Mouse (Mus musculus) midbrain, embryonic 10.5 days (tissue): Measurements from ENCODE around the gene Gm20388. TPM values are rescaled to one million over a fixed set of nuclear protein-coding genes. Genes with fewer than 3 reads are reported as not detected.

Source experiments
- DNase-seq: peaks from one replicate; pipeline ENCODE4 v3.0.0-alpha.2; 2017; ENCODE audit warnings: low spot score
- H3K27ac ChIP-seq: fragments of 300-500 bp; sonication (generic); replicated peaks from 2 replicates; pipeline ENCODE4 v1.5.1; 2016; ENCODE audit warnings: mild to moderate bottlenecking
- H3K27me3 ChIP-seq: fragments of 300-500 bp; sonication (generic); 2 replicates; pipeline ENCODE4 v1.6.1; 2016; ENCODE audit warnings: low read depth, mild to moderate bottlenecking; ENCODE audit not compliant: poor library complexity, severe bottlenecking
- H3K36me3 ChIP-seq: fragments of 300-500 bp; sonication (generic); 2 replicates; pipeline ENCODE4 v1.6.1; 2016; ENCODE audit warnings: mild to moderate bottlenecking, moderate library complexity
- H3K4me1 ChIP-seq: fragments of 300-500 bp; sonication (generic); 2 replicates; pipeline ENCODE4 v1.6.1; 2016
- H3K4me3 ChIP-seq: fragments of 300-500 bp; sonication (generic); 2 replicates; pipeline ENCODE4 v1.5.1; 2016; ENCODE audit warnings: mild to moderate bottlenecking, moderate library complexity
- H3K9me3 ChIP-seq: fragments of 300-500 bp; sonication (generic); replicated peaks from 2 replicates; pipeline ENCODE4 v1.6.1; 2016; ENCODE audit warnings: mild to moderate bottlenecking
- WGBS: fragments of 180-500 bp; shearing (Covaris S2); methylation state at CpG from one replicate; pipeline ENCODE4 v1.1.7; 2016; 5-methylcytosine and 5-hydroxymethylcytosine counted together
- polyA plus RNA-seq: library from polyadenylated mRNA; unstranded; fragments of >200 nt; fragmentation: Nextera tagmentation; extraction: Ambion mirVana; gene quantifications from 2 replicates; pipeline ENCODE4 v1.2.1, GENCODE M21; 2016

Gm20388 gene
- polyA plus RNA-seq, 1 experiment from 2014 or later = 7.1 TPM

DNA sequence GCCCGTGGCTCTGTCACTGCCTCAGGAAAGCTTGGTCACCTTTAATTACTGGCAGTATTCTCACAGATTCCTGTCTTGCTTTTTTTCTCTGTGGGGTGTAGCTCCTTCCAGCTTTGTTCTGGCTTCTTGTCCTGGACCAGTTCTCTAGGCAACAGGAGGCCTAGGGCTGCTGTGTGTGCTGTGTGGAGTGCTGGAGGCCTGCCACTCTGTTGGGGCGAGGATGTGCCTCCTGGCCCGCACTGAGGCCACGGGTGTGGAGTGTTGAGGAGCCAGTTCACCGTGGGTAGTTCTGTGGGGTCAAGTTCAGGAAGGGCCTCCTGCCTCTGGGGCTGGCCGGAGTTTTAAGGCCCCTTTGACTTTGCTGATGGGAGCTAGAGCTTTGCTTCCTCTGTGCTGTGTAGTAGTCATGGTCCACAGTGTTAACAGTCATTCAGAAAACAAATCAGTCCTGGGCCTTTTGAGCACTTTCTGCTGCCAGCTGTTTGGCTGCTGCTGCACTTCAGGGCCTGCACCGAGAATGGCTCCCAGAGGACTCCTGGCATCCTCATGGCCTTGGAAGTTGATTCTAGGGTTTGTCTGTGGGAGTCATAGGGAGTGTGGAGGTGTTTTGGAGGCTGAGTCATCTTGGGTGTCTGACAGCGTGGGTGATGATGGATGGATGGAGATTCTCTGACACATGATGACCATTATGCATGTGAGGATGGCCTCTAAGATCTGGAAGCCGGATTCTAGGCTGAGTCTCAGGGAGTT is 2080.0 kb downstream of the Gm20388 start:
- no peak overlapping the region for H3K27ac ChIP-seq
- WGBS = 94% methylated on average over 9 of the region's 9 CpGs

DNA sequence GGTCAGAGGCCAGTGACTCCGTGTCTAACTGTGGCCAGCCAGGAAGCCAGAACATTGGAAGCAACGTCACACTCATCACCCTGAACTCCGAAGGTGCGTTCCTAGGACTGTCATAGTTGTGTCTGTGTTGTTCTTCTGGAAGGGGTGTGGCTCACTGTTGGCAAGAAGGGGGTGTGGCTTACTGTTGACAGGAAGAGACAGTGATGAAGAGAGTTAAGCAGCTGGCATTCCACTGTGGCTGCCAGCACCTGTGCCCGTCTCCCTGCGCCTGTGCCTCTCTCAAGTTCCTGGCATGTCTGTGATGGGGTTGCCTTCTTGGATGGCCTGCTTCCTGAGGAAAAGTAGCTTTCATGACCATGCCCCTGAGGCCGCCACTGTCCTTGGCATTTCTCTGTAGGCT is 2081.0 kb downstream of the Gm20388 start:
- no peaks in the 10 kb centered on the region for H3K4me1 ChIP-seq
- H3K4me3 ChIP-seq = no peak overlapping the region
- H3K9me3 ChIP-seq = no peaks in the 10 kb centered on the region
- no peak for DNase-seq
- no peak overlapping the region for H3K27ac ChIP-seq
- no peaks in the 10 kb centered on the region for H3K27me3 ChIP-seq
- peaks cover 90% of the 10 kb centered on the region for H3K36me3 ChIP-seq
- 93% methylated on average over 7 of the region's 7 CpGs for WGBS

More for the DNA sequence above, 2080.0 kb downstream of the Gm20388 start:
- H3K9me3 ChIP-seq = no peaks in the 10 kb centered on the region
- H3K36me3 ChIP-seq = peaks cover 92% of the 10 kb centered on the region
- H3K27me3 ChIP-seq = no peaks in the 10 kb centered on the region
- no peaks in the 10 kb centered on the region for H3K4me1 ChIP-seq
- H3K4me3 ChIP-seq = no peak overlapping the region
- DNase-seq = no peak

GRCm38 (mm10) chr8:121992911-121993310 is 2082.3 kb downstream of the Gm20388 start:
- Histone ChIP-seq H3K9me3 (no peaks in the 10 kb centered on the region), H3K27ac (no peak overlapping the region), H3K4me1 (no peaks in the 10 kb centered on the region), H3K36me3 (peaks cover 90% of the 10 kb centered on the region), H3K4me3 (no peak overlapping the region), H3K27me3 (no peaks in the 10 kb centered on the region)
- no peak for DNase-seq
- WGBS = 90% methylated on average over 4 of the region's 4 CpGs

GRCm38 (mm10) chr8:121995112-121995511 is 2084.5 kb downstream of the Gm20388 start:
- Histone ChIP-seq H3K27ac (no peak overlapping the region), H3K4me1 (no peaks in the 10 kb centered on the region), H3K4me3 (no peak overlapping the region), H3K36me3 (peaks cover 90% of the 10 kb centered on the region), H3K9me3 (no peaks in the 10 kb centered on the region), H3K27me3 (no peaks in the 10 kb centered on the region)
- WGBS = 96% methylated on average over 4 of the region's 4 CpGs
- DNase-seq = no peak

- H3K36me3 ChIP-seq = peaks cover 90% of the 10 kb centered on the region
- 88% methylated on average over 3 of the region's 3 CpGs for WGBS
- no peak for DNase-seq
- no peaks in the 10 kb centered on the region for H3K27me3 ChIP-seq
- no peak overlapping the region for H3K27ac ChIP-seq
- H3K9me3 ChIP-seq = no peaks in the 10 kb centered on the region
- H3K4me3 ChIP-seq = no peak overlapping the region
- no peaks in the 10 kb centered on the region for H3K4me1 ChIP-seq
Measured at GRCm38 (mm10) chr8:121995895-121996294, 2085.3 kb downstream of the Gm20388 start.

- H3K4me1 ChIP-seq = peaks cover 1% of the 10 kb centered on the region
- 93% methylated on average over 4 of the region's 4 CpGs for WGBS
- H3K27me3 ChIP-seq = no peaks in the 10 kb centered on the region
- H3K27ac ChIP-seq = no peak overlapping the region
- no peak for DNase-seq
- H3K36me3 ChIP-seq = peaks cover 90% of the 10 kb centered on the region
- H3K9me3 ChIP-seq = no peaks in the 10 kb centered on the region
- no peak overlapping the region for H3K4me3 ChIP-seq
Measured at GRCm38 (mm10) chr8:121998631-121999030, 2088.0 kb downstream of the Gm20388 start.

GRCm38 (mm10) chr8:121999211-121999610 is 2088.6 kb downstream of the Gm20388 start:
- H3K27ac ChIP-seq = no peak overlapping the region
- H3K4me3 ChIP-seq = no peak overlapping the region
- no peak for DNase-seq
- H3K9me3 ChIP-seq = no peaks in the 10 kb centered on the region
- H3K4me1 ChIP-seq = peaks cover 7% of the 10 kb centered on the region
- 90% methylated on average over 5 of the region's 5 CpGs for WGBS
- H3K27me3 ChIP-seq = no peaks in the 10 kb centered on the region
- peaks cover 92% of the 10 kb centered on the region for H3K36me3 ChIP-seq

- no peak for DNase-seq
- H3K4me3 ChIP-seq = no peak overlapping the region
- 93% methylated on average over 15 of the region's 15 CpGs for WGBS
- H3K36me3 ChIP-seq = peaks cover 91% of the 10 kb centered on the region
- H3K4me1 ChIP-seq = peaks cover 11% of the 10 kb centered on the region
- no peaks in the 10 kb centered on the region for H3K9me3 ChIP-seq
- H3K27me3 ChIP-seq = no peaks in the 10 kb centered on the region
- no peak overlapping the region for H3K27ac ChIP-seq
Measured at GRCm38 (mm10) chr8:122001339-122002115, 2090.9 kb downstream of the Gm20388 start.

GRCm38 (mm10) chr8:122003646-122004045 is 2093.0 kb downstream of the Gm20388 start:
- Histone ChIP-seq H3K9me3 (no peaks in the 10 kb centered on the region), H3K4me1 (peaks cover 11% of the 10 kb centered on the region), H3K36me3 (peaks cover 91% of the 10 kb centered on the region), H3K4me3 (no peak overlapping the region), H3K27me3 (no peaks in the 10 kb centered on the region), H3K27ac (peak overlapping the region; percentile 70)
- 90% methylated on average over 8 of the region's 8 CpGs for WGBS
- DNase-seq = no peak

DNA sequence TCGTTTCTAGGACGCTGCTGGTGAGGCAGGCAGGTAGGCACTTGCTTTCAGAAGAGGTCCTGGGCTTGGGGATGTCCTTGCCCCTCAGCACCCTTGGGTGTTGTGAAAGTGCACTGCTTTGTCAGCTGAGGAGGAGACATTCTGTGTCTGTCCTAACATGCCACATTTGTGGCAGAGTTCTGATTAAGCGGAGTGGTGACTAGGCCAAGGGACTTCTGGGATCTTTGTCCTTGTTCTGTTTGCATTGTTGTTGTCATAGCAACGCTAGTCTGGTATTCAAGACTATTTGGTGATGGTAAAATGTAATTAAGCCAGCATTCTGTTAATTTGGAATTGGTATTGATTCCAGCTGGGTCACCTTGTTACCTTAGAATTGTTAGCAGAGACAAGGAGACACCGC is 2093.5 kb downstream of the Gm20388 start:
- Histone ChIP-seq H3K27ac (peak overlapping the region; percentile 70), H3K4me1 (peaks cover 11% of the 10 kb centered on the region), H3K4me3 (no peak overlapping the region), H3K27me3 (no peaks in the 10 kb centered on the region), H3K36me3 (peaks cover 91% of the 10 kb centered on the region), H3K9me3 (no peaks in the 10 kb centered on the region)
- 88% methylated on average over 5 of the region's 5 CpGs for WGBS
- no peak for DNase-seq

- peaks cover 88% of the 10 kb centered on the region for H3K36me3 ChIP-seq
Measured at GRCm38 (mm10) chr8:122005422-122006204, 2095.0 kb downstream of the Gm20388 start.

GRCm38 (mm10) chr8:122006688-122007484 is 2096.2 kb downstream of the Gm20388 start:
- Histone ChIP-seq H3K4me1 (peaks cover 18% of the 10 kb centered on the region), H3K36me3 (peaks cover 87% of the 10 kb centered on the region), H3K4me3 (no peak overlapping the region), H3K9me3 (no peaks in the 10 kb centered on the region), H3K27ac (peak overlapping the region; percentile 57), H3K27me3 (no peaks in the 10 kb centered on the region)
- 94% methylated on average over 13 of the region's 13 CpGs for WGBS
- DNase-seq = no peak

More at GRCm38 (mm10) chr8:122005422-122006204, 2095.0 kb downstream of the Gm20388 start:
- H3K4me1 ChIP-seq = peaks cover 12% of the 10 kb centered on the region
- H3K9me3 ChIP-seq = no peaks in the 10 kb centered on the region
- no peak for DNase-seq
- 85% methylated on average over 25 of the region's 25 CpGs for WGBS
- H3K4me3 ChIP-seq = no peak overlapping the region
- H3K27me3 ChIP-seq = no peaks in the 10 kb centered on the region
- H3K27ac ChIP-seq = no peak overlapping the region
